Mouse (Mus musculus): Measurements from ENCODE around the gene Nlrp10.

Gene Nlrp10

GRCm38 (mm10) chr7:108884906-108885305 is 45.1 kb downstream of the Nlrp10 start, which contains the start of gene Olfr518:
TSS of gene Olfr518 (minus strand) at chr7:108885006.
- DNase-seq, result no peak

DNA sequence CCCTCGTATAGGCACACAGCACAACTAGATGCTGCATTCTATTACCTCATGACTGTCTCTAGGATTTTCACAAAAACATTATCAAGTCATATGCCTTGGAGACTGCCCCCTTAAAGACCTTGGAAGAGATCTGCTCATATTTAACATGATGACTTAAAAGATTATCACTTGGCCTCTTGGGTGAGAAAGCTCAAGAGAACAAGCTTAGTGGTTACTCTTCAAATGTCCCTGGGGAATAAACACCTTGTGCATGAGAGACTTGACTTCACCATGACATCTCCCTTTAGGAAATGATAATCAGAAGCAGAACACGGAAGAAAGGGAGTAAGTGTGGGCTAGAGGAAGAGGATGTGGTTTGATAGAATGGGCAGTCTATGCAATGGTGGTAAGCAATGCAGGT is 57.7 kb downstream of the Nlrp10 start, which contains the start of gene Olfr517:
Gene Olfr517 (minus strand): TSS at position 101 of the 400 bp plus-strand sequence.
- no peak for DNase-seq

Data from cerebellum, postnatal 14 days (tissue).